Mouse (Mus musculus) gastrocnemius, postnatal 4 days (tissue): ENCODE measurements around the gene Bsdc1. TPM values are rescaled to one million over a fixed set of nuclear protein-coding genes. Genes with fewer than 3 reads are reported as not detected.
"Not testable (repeated sequence)": the region's sequence is repeated elsewhere in the genome, so short reads cannot be mapped to it uniquely, and the experiment has no call there.

ENCODE experiments used
- DNase-seq, 2 experiments: peaks; one replicate each; pipeline ENCODE4 v3.0.0; 2021 to 2022; ENCODE audit warnings: low spot score in 2 of 2, mixed read lengths in 2 of 2
- total RNA-seq, 2 experiments: library from RNA; stranded (reverse); gene quantifications; 2 replicates each; pipeline ENCODE4 v1.2.3; 2021

Gene Bsdc1
- total RNA-seq, 2 experiments from 2014 or later: 32.2 to 35.2 TPM

DNA sequence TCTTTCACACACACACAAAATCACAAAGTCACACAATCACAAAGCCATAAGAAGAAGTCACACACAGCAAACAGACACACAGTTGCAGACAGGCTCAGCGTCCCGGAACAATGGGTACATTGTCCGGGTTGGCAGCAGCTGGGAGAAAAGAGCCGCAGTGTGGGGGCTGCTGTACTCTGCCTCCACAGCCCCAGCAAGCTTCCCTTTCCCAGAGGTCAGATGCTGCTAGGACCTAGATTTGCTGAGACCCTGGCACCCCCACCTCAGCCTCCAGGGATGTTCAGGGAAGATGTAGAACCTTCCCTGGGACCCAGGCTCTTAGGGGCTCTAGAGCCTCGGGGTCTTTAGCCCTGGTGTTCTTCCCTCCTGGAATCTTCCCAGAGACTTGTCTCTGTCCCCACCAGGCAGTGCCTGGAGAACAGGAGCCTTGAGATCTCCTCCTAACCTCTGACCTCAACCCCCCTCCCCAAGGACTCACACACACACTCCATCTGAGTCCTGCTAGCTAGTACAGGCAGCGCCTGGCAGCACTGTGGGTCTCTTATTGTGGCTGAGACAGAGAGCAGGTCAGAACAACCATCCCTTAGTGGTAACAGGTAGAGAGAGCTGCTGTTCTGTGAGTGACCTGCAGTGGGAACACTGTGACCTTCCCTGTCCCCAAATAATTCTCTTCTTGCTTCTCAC, 50.2 kb downstream of the Bsdc1 start:
- no peak for DNase-seq

DNA sequence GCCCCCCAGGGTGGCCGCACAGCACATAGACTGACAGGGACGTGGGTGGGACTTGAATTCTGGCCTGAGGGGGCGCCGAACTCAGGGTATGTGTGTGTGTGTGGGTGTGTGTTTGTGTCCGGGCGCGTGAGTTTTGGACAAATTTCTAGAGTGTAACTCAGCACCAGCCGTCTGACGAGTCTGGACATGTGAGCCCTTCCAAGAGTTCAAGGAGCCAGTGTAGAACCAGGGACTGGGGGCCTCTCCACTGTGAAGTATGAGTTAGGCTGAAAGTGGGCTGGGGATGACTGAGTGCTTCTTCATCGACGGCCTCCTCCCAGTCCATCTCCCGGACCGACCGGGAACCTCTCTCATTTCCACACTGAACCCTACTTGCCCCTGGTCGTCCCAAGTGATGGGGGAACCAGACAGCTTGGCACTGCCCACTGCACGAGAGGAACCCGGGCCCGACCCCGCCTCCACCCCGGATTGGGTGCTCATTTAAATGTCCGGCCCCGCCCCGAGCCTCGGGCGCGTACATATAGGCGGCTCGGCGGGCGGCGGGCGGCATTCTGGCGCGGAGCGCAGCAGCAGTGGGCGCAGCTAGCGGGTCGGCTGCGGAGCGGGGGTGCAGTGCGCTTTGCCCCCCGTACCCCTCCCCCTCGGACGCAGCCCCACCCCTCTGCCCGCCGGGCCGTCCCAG, 51.8 kb downstream of the Bsdc1 start, which contains the start of gene Marcksl1:
TSS of gene Marcksl1 (plus strand) at position 496 of the 682 bp plus-strand sequence.
- peak; percentile 82 to 90 for DNase-seq

- DNase-seq: no peak
These were observed 52.5 kb downstream of the Bsdc1 start for GRCm38 (mm10) chr4:129513891-129514290.

DNA sequence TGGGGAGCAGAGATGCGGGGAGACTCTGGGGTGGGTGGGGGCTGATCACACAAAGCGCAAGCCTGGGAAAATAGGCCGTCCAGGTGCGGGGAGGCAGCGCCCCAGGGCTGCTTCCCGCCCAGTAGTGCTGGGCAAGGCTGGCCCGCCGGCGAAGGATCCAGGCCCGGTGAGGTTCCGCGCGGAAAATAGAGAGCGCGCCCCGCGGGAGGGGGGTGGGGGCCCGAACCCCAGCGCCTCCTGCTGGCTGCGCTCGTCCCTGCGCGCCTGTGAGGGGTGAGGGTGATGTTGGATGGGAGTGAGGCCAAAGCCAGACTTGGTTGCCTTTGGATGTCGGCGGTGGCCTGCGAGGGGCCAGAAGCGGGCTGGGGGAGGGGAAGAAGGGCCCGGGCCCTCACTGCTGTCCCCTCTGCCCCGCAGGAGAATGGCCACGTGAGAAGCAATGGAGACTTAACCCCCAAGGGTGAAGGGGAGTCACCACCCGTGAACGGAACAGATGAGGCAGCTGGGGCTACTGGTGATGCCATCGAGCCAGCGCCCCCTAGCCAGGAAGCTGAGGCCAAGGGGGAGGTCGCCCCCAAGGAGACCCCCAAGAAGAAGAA, 53.0 kb downstream of the Bsdc1 start:
- DNase-seq: peak; percentile 58 to 72

GRCm38 (mm10) chr4:129516925-129517324, 55.5 kb downstream of the Bsdc1 start:
- DNase-seq: no peak

GRCm38 (mm10) chr4:129518519-129518918, 57.1 kb downstream of the Bsdc1 start:
- no peak for DNase-seq

DNA sequence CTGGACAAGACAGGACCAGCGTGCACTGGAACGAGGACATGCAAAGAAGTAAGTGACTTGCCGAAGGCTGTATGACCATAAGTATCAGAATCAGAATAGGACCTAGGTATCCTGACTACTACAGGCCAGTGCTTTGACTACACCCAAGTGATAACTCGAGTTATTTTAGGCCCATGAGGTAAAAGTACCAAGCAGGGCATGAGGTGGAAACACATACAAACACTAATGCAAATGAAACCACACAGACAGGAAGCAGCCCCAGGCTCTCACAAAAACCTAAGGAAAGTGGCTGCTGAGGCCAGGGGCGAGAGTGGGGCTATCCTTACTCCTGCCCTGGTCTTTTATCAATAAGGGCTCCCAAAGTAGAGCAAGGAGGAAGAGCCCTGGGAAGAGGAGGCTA, 64.0 kb downstream of the Bsdc1 start:
- no peak for DNase-seq

DNA sequence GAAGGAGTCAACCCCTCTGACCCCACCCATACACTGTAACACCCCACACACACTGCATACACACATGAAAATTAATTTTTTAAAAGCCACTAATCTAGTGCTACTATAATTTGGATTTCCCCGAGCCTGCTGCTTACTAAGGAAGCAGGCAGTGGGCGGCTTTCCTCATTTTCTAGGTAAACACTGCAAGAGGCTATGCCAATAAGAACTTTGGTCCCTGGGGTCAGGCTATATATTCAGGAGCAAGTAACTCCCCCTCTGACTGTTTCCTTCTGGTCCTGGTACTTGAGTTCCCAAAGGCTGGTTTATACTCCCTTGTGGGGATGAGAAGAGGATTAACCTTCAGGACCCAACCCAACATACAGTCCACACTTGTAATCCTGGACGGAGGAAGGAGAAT, 64.5 kb downstream of the Bsdc1 start:
- DNase-seq: no peak

- DNase-seq: not testable (repeated sequence)
These were observed 67.5 kb downstream of the Bsdc1 start for GRCm38 (mm10) chr4:129528901-129529300.

Other genes starting within 250 kb of the Bsdc1 start
- gene C77080, start 200.2 kb upstream of the Bsdc1 start, total RNA-seq: 1 to 10 TPM; 8.2 to 9.7 TPM
- 10 to 100 TPM; 77.8 to 78.7 TPM for gene Sync, start 174.0 kb upstream of the Bsdc1 start, total RNA-seq
- gene Rbbp4, start 126.2 kb upstream of the Bsdc1 start, total RNA-seq: 100 to 1,000 TPM; 166 to 179 TPM
- gene Zbtb8os, start 125.9 kb upstream of the Bsdc1 start, total RNA-seq: 10 to 100 TPM; 28.2 to 28.8 TPM
- 1 to 10 TPM; 6.7 to 7.5 TPM for gene Zbtb8a, start 83.5 kb upstream of the Bsdc1 start, total RNA-seq
- gene Zbtb8b, start 20.7 kb upstream of the Bsdc1 start, total RNA-seq: not detected
- gene Tssk3, start 29.4 kb downstream of the Bsdc1 start, total RNA-seq: not detected
- gene Fam229a, start 29.6 kb downstream of the Bsdc1 start, total RNA-seq: not detected
- 10 to 100 TPM; 63.2 to 63.9 TPM for gene Marcksl1, start 52.0 kb downstream of the Bsdc1 start, total RNA-seq
- gene Hdac1, start 81.1 kb downstream of the Bsdc1 start, total RNA-seq: 10 to 100 TPM; 39.5 to 42.1 TPM
- gene Lck, start 112.1 kb downstream of the Bsdc1 start, total RNA-seq: 1 to 10 TPM in 1 of 2 experiments, under 1 TPM in 1; 0.34 to 2.0 TPM
- gene Fam167b, start 117.0 kb downstream of the Bsdc1 start, total RNA-seq: 1 to 10 TPM; 1.2 to 1.3 TPM
- 100 to 1,000 TPM; 167 to 176 TPM for gene Eif3i, start 139.1 kb downstream of the Bsdc1 start, total RNA-seq
- gene Tmem234, start 139.1 kb downstream of the Bsdc1 start, total RNA-seq: 10 to 100 TPM; 65.2 to 68.4 TPM
- gene Dcdc2b, start 152.7 kb downstream of the Bsdc1 start, total RNA-seq: 1 to 10 TPM; 1.6 to 2.7 TPM
- gene Iqcc, start 157.5 kb downstream of the Bsdc1 start, total RNA-seq: 10 to 100 TPM; 13.2 to 13.6 TPM
- gene Ccdc28b, start 162.4 kb downstream of the Bsdc1 start, total RNA-seq: 10 to 100 TPM; 44.7 to 51.2 TPM
- 10 to 100 TPM; 53.7 to 56.0 TPM for gene Txlna, start 179.5 kb downstream of the Bsdc1 start, total RNA-seq
- gene Kpna6, start 211.2 kb downstream of the Bsdc1 start, total RNA-seq: 10 to 100 TPM; 54.4 to 63.4 TPM
- gene Tmem39b, start 235.3 kb downstream of the Bsdc1 start, total RNA-seq: 1 to 10 TPM; 7.3 to 7.8 TPM